Mouse (Mus musculus) lung, embryonic 14.5 days (tissue): ENCODE data around the gene Zyx. TPM values are rescaled to one million over a fixed set of nuclear protein-coding genes. Genes with fewer than 3 reads are reported as not detected.

ENCODE experiments used
- ATAC-seq: fragments of 200-750 bp; cut with Nextera tagmentation; 2 replicates; pipeline ENCODE4 v1.8.0; 2017; ENCODE audit warnings: mild to moderate bottlenecking, moderate TSS enrichment, moderate library complexity; ENCODE audit not compliant: insufficient read depth
- DNase-seq: peaks from one replicate; pipeline ENCODE4 v3.0.0-alpha.2; 2015
- H3K27ac ChIP-seq: fragments of 300-500 bp; sonication (generic); 2 replicates; pipeline ENCODE4 v1.5.1; 2014; ENCODE audit warnings: low read depth, mild to moderate bottlenecking, moderate library complexity
- H3K27me3 ChIP-seq: fragments of 300-500 bp; sonication (generic); 2 replicates; pipeline ENCODE4 v1.6.1; 2014; ENCODE audit warnings: low read length, control low read depth; ENCODE audit not compliant: insufficient read depth
- H3K36me3 ChIP-seq: fragments of 300-500 bp; sonication (generic); 2 replicates; pipeline ENCODE4 v1.6.1; 2014; ENCODE audit warnings: control low read depth; ENCODE audit not compliant: insufficient read depth
- H3K4me1 ChIP-seq: fragments of 300-500 bp; sonication (generic); 2 replicates; pipeline ENCODE4 v1.6.1; 2014; ENCODE audit warnings: antibody characterized with exemption, control low read depth; ENCODE audit not compliant: insufficient read depth
- H3K4me2 ChIP-seq: fragments of 300-500 bp; sonication (generic); 2 replicates; pipeline ENCODE4 v1.6.1; 2014; ENCODE audit warnings: mild to moderate bottlenecking
- H3K4me3 ChIP-seq: fragments of 300-500 bp; sonication (generic); 2 replicates; pipeline ENCODE4 v1.5.1; 2014; ENCODE audit warnings: low read depth, low read length
- H3K9ac ChIP-seq: fragments of 300-500 bp; sonication (generic); 2 replicates; pipeline ENCODE4 v1.6.1; 2014
- H3K9me3 ChIP-seq: fragments of 300-500 bp; sonication (generic); 2 replicates; pipeline ENCODE4 v1.6.1; 2016; ENCODE audit warnings: low read depth, low read length, control low read depth
- CTCF ChIP-seq: IDR thresholded peaks from 2 replicates; pipeline ENCODE4 v1.5.1; 2016; ENCODE audit warnings: antibody characterized with exemption, low read depth
- WGBS: fragments of 180-500 bp; shearing (Covaris S2); extraction: QIAGEN DNeasy Blood & Tissue Kit; methylation state at CpG from one replicate; pipeline ENCODE4 v1.1.7; 2014; 5-methylcytosine and 5-hydroxymethylcytosine counted together
- polyA plus RNA-seq: library from polyadenylated mRNA; unstranded; fragments of >200 nt; fragmentation: Nextera tagmentation; extraction: Ambion mirVana; gene quantifications from 2 replicates; pipeline ENCODE4 v1.2.1, GENCODE M21; 2014

Zyx gene
- polyA plus RNA-seq, 1 experiment from 2014 or later: 194 TPM

DNA sequence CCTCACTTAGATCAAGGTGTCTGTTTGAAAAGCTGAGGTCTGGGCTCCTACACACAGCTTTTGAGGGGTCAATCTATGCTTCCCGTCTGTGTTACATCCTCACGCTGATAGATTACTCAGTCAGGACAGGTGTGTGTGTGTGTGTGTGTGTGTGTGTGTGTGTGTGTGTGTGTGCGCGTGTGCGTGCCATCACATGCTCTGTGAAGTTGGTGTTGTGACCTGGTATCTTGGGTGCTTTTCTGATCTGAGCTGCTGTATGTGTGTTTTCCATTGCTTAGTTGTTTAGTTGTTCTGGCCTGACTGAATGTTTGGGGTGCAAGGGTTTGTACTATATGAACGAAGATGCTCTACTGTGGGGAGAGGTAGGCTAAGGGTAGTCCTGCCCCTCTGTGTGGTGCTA lies 5.9 kb downstream of the Zyx start:
- H3K27ac ChIP-seq: no peak overlapping the region
- no peak for DNase-seq
- peaks cover 29% of the 10 kb centered on the region for H3K4me1 ChIP-seq
- H3K4me2 ChIP-seq: no peak overlapping the region
- no peak overlapping the region for H3K4me3 ChIP-seq
- WGBS: 88% methylated on average over 6 of the region's 6 CpGs
- ATAC-seq: no peak
- H3K9me3 ChIP-seq: no peaks in the 10 kb centered on the region
- H3K27me3 ChIP-seq: no peaks in the 10 kb centered on the region
- peaks cover 90% of the 10 kb centered on the region for H3K36me3 ChIP-seq
- H3K9ac ChIP-seq: no peak overlapping the region
- TF ChIP-seq CTCF: no peak

DNA sequence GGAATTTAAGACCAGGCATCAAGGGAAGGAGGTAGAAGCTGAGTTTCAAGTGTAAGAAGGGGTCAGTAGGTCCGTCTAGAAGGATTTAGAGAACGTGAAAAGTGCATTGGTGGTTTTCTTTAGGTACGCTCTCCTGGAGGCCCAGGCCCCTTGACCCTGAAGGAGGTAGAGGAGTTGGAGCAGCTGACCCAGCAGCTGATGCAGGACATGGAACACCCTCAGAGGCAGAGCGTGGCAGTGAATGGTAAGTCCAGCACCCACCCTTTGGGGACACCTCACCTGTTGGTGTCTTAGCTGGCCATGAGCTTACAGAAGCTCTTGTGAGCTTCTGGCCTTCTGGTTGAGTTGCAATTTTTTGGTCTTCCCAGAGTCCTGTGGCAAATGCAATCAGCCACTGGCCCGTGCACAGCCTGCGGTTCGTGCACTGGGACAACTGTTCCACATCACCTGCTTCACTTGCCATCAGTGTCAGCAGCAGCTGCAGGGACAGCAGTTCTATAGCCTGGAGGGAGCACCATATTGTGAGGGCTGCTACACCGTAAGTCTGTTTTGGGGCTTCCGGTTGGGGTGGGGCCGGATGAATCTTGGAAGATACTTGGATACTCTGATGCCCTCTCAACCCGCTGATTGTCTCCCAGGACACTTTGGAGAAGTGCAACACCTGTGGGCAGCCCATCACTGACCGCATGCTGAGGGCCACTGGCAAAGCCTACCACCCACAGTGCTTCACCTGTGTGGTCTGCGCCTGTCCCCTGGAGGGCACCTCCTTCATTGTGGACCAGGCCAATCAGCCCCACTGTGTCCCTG lies 6.6 kb downstream of the Zyx start:
- H3K4me3 ChIP-seq: no peak overlapping the region
- no peaks in the 10 kb centered on the region for H3K27me3 ChIP-seq
- ATAC-seq (no peak), DNase-seq (no peak)
- no peak overlapping the region for H3K4me2 ChIP-seq
- no peak for TF ChIP-seq CTCF
- peaks cover 96% of the 10 kb centered on the region for H3K36me3 ChIP-seq
- no peak overlapping the region for H3K9ac ChIP-seq
- no peaks in the 10 kb centered on the region for H3K9me3 ChIP-seq
- H3K27ac ChIP-seq: no peak overlapping the region
- WGBS: 87% methylated on average over 13 of the region's 13 CpGs
- peaks cover 28% of the 10 kb centered on the region for H3K4me1 ChIP-seq

- no peak overlapping the region for H3K4me3 ChIP-seq
- no peak overlapping the region for H3K27ac ChIP-seq
- DNase-seq (no peak), ATAC-seq (no peak)
- no peak overlapping the region for H3K4me2 ChIP-seq
- TF ChIP-seq CTCF: no peak
- H3K4me1 ChIP-seq: peaks cover 23% of the 10 kb centered on the region
- H3K27me3 ChIP-seq: no peaks in the 10 kb centered on the region
- no peak overlapping the region for H3K9ac ChIP-seq
- H3K36me3 ChIP-seq: peaks cover 96% of the 10 kb centered on the region
- WGBS: 88% methylated on average over 5 of the region's 5 CpGs
- H3K9me3 ChIP-seq: no peaks in the 10 kb centered on the region
Measured at GRCm38 (mm10) chr6:42356913-42357312, 7.5 kb downstream of the Zyx start.

- peaks cover 87% of the 10 kb centered on the region for H3K36me3 ChIP-seq
- no peak for DNase-seq
- WGBS: 34% methylated on average over 6 of the region's 6 CpGs
- H3K27me3 ChIP-seq: no peaks in the 10 kb centered on the region
- ATAC-seq: no peak
- no peak overlapping the region for H3K4me2 ChIP-seq
- no peak overlapping the region for H3K9ac ChIP-seq
- TF ChIP-seq CTCF: no peak
- H3K4me1 ChIP-seq: peaks cover 27% of the 10 kb centered on the region
- no peak overlapping the region for H3K27ac ChIP-seq
- no peaks in the 10 kb centered on the region for H3K9me3 ChIP-seq
- no peak overlapping the region for H3K4me3 ChIP-seq
Measured at GRCm38 (mm10) chr6:42357901-42358300, 8.5 kb downstream of the Zyx start.

- TF ChIP-seq CTCF: no peak
- no peaks in the 10 kb centered on the region for H3K9me3 ChIP-seq
- H3K36me3 ChIP-seq: peaks cover 78% of the 10 kb centered on the region
- peaks cover 17% of the 10 kb centered on the region; the same call in 1 of the 2 replicates for H3K4me1 ChIP-seq
- ATAC-seq (no peak), DNase-seq (no peak)
- no peak overlapping the region for H3K4me2 ChIP-seq
- no peak overlapping the region for H3K9ac ChIP-seq
- H3K27ac ChIP-seq: peak overlapping the region; percentile 58; the same call in 1 of the 2 replicates
- H3K4me3 ChIP-seq: no peak overlapping the region
- no peaks in the 10 kb centered on the region for H3K27me3 ChIP-seq
- WGBS: 75% methylated on average over 12 of the region's 12 CpGs
Measured at GRCm38 (mm10) chr6:42358901-42359300, 9.5 kb downstream of the Zyx start.

DNA sequence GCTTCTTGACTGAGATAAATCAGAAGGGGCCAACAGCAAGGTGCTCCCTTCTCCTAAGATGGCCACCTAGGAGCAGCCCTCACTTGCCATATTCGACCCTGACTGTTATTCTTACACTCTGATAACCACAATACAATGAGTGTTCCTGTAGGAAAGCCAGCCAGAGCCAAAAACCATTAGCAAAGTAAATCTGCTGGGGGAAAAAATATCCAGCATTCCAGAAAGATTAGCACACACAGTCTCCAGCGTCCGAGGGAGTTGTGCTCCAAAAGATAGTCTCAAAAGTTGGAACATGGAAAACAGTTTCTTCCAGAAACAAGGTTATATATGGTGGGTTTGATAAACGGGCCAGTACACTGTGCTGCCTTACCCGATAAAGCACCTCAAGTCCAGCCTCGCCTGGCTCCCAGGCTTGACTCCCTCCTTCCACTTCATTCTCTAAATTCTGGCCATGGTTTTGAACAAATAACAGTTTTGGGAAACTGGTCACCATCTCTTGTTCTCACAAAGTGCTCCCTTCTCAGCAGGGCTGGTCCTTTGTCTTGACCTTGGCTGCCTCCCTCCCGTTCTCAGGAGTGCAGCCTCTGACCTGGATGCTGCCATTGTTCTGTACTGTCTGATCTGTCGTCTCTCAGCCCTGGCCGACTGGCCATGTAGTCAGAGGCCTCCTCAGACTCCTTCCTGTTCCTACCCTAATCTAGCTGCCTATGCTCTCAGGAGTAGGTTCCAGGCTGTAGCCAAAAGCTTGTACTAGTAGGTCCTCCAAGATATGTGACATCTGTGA lies 10.1 kb downstream of the Zyx start:
- Histone ChIP-seq H3K27me3 (no peaks in the 10 kb centered on the region), H3K9ac (no peak overlapping the region), H3K4me2 (no peak overlapping the region), H3K36me3 (peaks cover 76% of the 10 kb centered on the region), H3K4me1 (peaks cover 12% of the 10 kb centered on the region; the same call in 1 of the 2 replicates), H3K4me3 (no peak overlapping the region), H3K27ac (peak overlapping the region; percentile 69), H3K9me3 (no peaks in the 10 kb centered on the region)
- DNase-seq (peak; percentile 62), ATAC-seq (0 out of 2 replicates have a peak, but pooled peaks have one; percentile 3)
- WGBS: 53% methylated on average over 9 of the region's 9 CpGs
- no peak for TF ChIP-seq CTCF
